Mouse (Mus musculus) E14TG2a.4 (cell line): Measurements from ENCODE around the gene Naaladl1.

ENCODE experiments used
- CTCF ChIP-seq: conservative IDR thresholded peaks from 2 replicates; pipeline ENCODE4 v1.5.1; 2014; ENCODE audit warnings: low read length
- NANOG ChIP-seq: IDR thresholded peaks from 2 replicates; pipeline ENCODE4 v1.6.1; 2014; ENCODE audit warnings: borderline replicate concordance, low read length, mixed read lengths
- POU5F1 ChIP-seq: IDR thresholded peaks from 2 replicates; pipeline ENCODE4 v1.6.1; 2014; ENCODE audit warnings: low read length, borderline replicate concordance

GRCm38 (mm10) chr19:6105586-6105985, at the start of gene Naaladl1:
- TF ChIP-seq CTCF (no peak), POU5F1 (no peak), NANOG (no peak)
